Mouse (Mus musculus) CD4-positive helper T cell, adult 2 months (primary cell): Measurements from ENCODE around the gene Lypd4.
A peak's percentile ranks its signal among the peaks of the same experiment; 100 is the strongest.
"Not testable (repeated sequence)": the region's sequence is repeated elsewhere in the genome, so short reads cannot be mapped to it uniquely, and the experiment has no call there.

ENCODE experiments used
- DNase-seq: peaks from one replicate; pipeline ENCODE4 v3.0.0-alpha.2; 2012; ENCODE audit warnings: low read depth, missing footprints, low spot score

Gene Lypd4

GRCm38 (mm10) chr7:24850899-24851303 lies 18.8 kb downstream of the Lypd4 start:
- no peak for DNase-seq

GRCm38 (mm10) chr7:24850162-24850561 lies 19.6 kb downstream of the Lypd4 start:
- peak; percentile 14 for DNase-seq

GRCm38 (mm10) chr7:24846576-24846975 lies 23.2 kb downstream of the Lypd4 start:
- not testable (repeated sequence) for DNase-seq

- DNase-seq: peak; percentile 64
Measured at GRCm38 (mm10) chr7:24845713-24846112, 24.0 kb downstream of the Lypd4 start.

- no peak for DNase-seq
Measured at GRCm38 (mm10) chr7:24845181-24845580, 24.6 kb downstream of the Lypd4 start.

GRCm38 (mm10) chr7:24844144-24844543 lies 25.6 kb downstream of the Lypd4 start:
- DNase-seq: no peak

- DNase-seq: no peak
Measured at GRCm38 (mm10) chr7:24841009-24841408, 28.7 kb downstream of the Lypd4 start.

- DNase-seq: no peak
Measured at GRCm38 (mm10) chr7:24840331-24840730, 29.4 kb downstream of the Lypd4 start.

- DNase-seq: peak; percentile 29
Measured at GRCm38 (mm10) chr7:24839410-24839808, 30.3 kb downstream of the Lypd4 start.

- peak; percentile 32 for DNase-seq
Measured at GRCm38 (mm10) chr7:24838732-24839409, 30.9 kb downstream of the Lypd4 start.

GRCm38 (mm10) chr7:24827181-24827580 lies 42.6 kb downstream of the Lypd4 start:
- no peak for DNase-seq

GRCm38 (mm10) chr7:24824452-24824851 lies 45.3 kb downstream of the Lypd4 start:
- no peak for DNase-seq

GRCm38 (mm10) chr7:24817502-24817901 lies 52.2 kb downstream of the Lypd4 start:
- peak; percentile 75 for DNase-seq
